Mouse (Mus musculus) 416B (cell line): ENCODE measurements at regions not wholly inside any gene's neighbourhood (a gene's known extent, or its start where the extent isn't known, plus 50 kb on each side); places are given as distances from the start of the nearest gene placed in this dataset.

Experiments used
- DNase-seq: peaks from one replicate; pipeline ENCODE4 v3.0.0; 2011; ENCODE audit warnings: low read depth

DNA sequence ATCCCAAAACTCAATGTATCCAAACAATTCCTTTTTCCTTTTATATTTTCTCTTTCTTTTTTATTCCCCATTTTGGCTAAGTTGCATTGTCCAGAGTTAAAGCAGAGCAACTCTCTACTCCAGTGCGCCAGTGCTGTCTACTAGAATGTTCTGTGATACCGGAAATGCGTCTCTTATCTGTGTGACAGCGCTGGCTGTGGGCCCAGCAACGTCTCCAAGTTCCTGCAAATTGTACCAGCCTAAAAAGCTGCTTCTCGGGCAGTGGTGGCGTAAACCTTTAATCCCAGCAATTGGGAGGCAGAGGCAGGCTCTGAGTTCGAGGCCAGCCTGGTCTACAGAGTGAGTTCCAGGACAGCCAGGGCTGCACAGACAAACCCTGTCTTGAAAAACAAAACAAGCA lies 59.4 kb downstream of the Cox18 start:
- no peak for DNase-seq

GRCm38 (mm10) chr5:90163033-90163859 lies 60.6 kb downstream of the Cox18 start:
- DNase-seq: no peak

DNA sequence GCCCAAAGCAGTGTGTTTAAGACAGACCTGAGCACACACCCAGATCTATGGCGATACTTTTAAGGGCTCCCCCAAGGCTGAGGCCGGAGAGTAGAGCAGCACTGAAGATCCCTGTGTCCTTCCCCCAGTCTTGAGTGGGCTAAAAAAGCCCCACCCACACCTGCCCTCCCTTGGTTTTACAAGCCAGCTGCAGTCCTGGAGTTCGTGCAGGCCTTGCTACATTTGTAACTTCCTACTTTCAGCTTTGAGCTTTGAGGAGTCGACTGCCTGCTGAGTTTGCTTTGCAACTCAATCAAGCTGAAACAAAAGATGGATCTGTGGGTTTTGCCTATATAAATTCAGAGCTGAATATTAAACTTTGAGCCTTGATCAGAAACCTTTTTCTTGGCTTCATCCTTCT lies 63.5 kb downstream of the Cox18 start:
- DNase-seq: no peak

DNA sequence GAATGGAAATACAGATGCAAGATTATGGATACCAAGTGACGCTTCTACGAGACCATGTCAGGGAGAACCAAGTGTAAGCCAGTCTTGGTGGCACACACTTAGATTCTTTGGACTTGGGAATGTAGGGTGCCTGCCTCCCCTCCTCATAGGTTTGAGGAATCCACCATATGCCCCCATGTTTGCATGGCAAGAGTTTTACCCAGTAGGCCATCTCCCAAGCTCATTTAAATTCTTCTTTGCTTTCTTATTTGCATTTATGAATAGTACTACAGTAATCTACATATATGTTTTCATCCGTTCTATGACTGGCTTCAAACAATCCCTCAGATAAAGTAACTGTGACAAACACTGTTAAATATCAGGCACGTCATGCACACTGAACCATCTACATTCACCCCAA lies 67.3 kb downstream of the Cox18 start:
- DNase-seq: no peak

DNA sequence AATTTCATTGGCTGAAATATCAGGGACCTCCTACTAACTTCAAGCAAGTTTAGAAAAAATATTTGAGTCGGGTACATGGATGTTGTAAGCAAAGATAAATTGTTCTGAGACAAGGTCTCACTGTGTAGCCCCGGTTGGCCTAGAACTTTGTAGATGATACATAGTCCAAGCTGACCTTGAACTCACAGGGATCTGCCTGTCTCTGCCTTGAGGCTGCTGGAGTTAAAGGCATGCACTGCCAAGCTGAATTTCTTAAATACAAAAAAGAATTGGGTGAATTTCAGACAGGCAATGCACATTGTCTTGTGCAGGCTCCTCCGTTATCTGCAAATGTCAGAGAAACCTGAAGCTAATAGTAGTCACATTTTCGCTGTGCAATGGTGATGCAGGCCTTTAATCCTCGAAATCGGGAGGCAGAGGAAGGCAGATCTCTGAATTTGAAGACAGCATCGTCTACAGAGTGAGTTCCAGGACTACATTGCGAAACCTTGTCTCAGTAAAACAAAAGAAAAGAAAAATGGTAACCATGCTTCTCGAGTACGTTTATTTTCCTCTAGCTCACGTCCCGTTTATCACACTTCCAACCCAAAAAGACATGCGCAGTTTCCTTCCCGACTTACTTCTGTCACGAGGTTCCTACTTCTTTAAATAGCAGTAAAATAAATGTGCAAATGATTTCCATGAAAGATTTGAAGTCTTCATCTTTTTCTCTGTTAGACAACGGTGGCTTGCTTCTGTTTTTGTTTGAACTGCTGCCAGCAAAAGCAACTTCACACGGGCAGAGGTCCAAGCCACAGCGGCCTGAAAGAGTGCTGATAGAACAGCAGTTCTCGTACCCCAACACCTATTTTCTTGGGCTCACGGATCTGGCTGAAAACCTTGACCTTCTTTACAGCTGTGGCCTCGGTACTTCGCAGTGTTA lies 73.9 kb downstream of the Cox18 start:
- DNase-seq: peak; percentile 8

- DNase-seq: no peak
These were observed 87.8 kb downstream of the Cox18 start for GRCm38 (mm10) chr5:90135971-90136370.

DNA sequence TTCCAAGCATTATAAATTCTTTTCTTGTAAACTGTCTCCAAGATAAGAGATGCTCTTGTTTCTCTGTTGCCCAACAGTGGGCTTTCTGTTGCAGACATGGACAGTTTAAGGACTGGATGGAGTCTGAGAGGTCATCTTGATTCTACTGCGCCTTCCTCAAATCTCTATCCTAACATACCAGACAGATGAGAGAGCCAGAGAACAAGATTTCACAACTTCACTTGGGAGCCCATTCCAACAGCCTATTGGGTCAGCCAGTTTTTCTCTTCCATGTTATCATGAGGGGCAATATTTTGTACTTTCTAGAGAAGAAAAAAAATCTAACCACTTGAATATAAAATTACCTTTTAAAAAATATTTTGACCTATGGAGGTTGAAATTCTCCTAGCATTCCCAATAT lies 116.8 kb downstream of the Cox18 start:
- no peak for DNase-seq

- DNase-seq: no peak
These were observed 119.1 kb downstream of the Cox18 start for GRCm38 (mm10) chr5:90104672-90105071.

GRCm38 (mm10) chr5:90088541-90088940 lies 135.3 kb downstream of the Cox18 start:
- DNase-seq: no peak

DNA sequence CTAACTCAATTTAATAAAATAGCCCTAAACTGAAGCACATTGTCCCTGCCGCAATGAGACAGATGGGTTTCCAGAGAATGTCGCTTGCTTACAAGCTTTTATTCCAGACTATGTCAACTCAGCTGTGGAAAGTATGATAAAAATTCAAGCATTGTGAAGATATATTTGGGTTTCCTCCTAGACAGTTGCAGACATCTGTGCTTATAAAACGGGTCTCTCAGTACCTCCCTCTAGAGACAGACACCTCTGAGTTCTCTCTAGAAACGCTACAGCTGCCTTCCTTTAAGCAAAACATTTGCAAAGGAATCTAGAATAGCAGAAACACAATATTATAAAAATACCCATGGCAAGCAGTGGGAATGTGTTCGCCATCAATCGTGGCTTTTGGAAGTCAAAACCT lies 137.3 kb downstream of the Cox18 start:
- no peak for DNase-seq

GRCm38 (mm10) chr5:90077025-90077536 lies 146.7 kb downstream of the Cox18 start:
- no peak for DNase-seq

- no peak for DNase-seq
These were observed 148.0 kb downstream of the Cox18 start for GRCm38 (mm10) chr5:90075629-90076349.

- no peak for DNase-seq
These were observed 152.0 kb downstream of the Cox18 start for GRCm38 (mm10) chr5:90071806-90072205.

DNA sequence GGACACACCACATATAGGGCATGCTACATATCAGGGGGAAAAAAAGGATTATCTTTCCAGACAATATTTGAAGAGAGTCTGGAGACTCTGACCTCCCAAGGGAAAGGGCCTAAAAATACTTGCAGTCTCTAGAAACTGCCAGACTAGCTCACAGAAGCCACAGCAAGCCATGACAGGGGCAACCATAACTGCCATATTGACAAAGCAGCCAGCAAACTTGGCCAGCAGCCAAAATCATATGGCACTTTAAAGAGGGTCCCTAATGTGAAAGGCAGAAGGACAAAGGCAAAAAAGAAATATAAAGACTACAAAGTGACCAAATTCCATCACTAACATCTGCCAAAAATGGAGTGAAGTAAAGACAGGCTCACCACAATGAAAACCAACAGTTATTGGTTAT lies 155.2 kb downstream of the Cox18 start:
- DNase-seq: no peak

- no peak for DNase-seq
These were observed 156.0 kb downstream of the Cox18 start for GRCm38 (mm10) chr5:90067817-90068216.

DNA sequence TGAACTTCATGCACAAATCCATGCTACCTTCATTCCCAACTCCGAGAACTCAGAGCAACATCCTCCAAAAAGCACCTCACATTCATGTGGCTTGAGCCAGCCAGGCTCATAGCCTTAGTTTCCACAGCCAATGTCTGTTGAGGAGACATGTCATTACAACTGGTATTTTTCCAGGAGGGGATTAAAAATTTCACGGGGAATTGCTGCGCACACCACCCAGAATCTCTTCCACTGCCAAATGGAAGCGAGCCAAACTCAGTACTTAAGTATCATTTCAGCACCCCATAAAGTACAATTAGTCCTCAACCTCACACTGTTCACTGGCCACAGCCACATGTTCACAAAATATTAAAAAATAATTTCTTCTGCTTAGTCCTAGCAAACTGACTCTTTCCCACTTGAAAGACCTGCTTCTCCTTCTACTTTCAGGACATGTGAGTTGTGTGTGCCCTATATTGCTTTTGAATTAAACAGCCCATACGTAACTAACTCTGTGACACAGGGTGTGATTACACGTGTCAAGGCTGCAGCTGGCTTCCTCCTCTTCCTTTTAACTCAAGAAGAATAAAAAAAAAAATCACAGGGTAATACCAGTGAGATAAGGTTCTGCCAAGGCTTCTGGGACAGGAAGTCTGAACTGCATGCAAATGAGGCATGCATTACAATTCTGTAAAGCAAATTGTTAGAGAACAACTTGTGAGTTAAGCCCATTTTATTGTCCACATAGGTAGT lies 157.8 kb downstream of the Cox18 start:
- peak; percentile 2 for DNase-seq

- DNase-seq: peak; percentile 11
These were observed 168.1 kb downstream of the Cox18 start for GRCm38 (mm10) chr5:90055686-90056085.

GRCm38 (mm10) chr5:90052516-90052915 lies 169.4 kb upstream of the Adamts3 start:
- no peak for DNase-seq

DNA sequence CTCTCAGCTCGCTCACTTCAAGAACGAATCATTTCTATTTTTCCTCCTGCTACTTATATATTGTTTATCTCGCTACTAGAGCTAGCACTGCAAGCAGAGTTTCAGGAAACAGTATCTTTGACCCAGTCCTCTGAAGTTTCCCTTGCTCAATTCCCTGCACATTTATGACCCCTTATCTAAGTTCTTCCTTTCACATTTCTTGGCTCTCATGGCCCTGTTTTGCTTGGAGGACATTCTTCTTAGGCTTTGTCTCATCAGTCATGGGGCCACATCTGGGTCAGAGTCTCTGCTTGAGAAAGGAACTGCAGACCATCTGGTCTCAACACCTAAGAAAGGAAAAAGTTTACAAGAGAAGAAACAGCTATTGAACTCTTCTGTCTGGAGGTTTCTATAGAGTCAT lies 166.7 kb upstream of the Adamts3 start:
- DNase-seq: no peak

- no peak for DNase-seq
These were observed 159.6 kb upstream of the Adamts3 start for GRCm38 (mm10) chr5:90042781-90043180.

- DNase-seq: no peak
These were observed 150.0 kb upstream of the Adamts3 start for GRCm38 (mm10) chr5:90033103-90033502.

DNA sequence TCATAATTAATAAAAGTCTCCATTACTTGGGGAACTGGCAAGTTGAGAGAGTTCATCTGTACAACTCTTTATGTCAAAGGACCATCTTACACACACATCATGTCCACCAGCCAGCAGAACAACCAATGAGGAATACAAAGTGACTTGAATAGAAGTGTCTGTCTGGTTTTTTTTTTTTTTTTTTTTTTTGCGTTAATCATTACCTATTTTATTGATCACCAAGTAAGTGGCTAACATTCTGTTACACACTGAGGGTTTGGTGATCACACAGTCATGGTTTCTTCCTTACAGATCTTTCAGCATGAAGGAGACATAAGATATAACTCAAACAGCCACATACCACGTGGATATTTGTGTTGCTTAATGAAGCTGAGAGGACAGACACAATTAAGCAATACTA lies 147.6 kb upstream of the Adamts3 start:
- no peak for DNase-seq
